29 mouse cellular contexts compared by ENCODE assay signal in genomic region chr1:191698253-191698795, GRCm38 (mm10). TPM values are rescaled to one million over a fixed set of nuclear protein-coding genes. Genes with fewer than 3 reads are reported as not detected.
DNase-seq lines count a peak whose midpoint lies in the region; ATAC-seq and TF ChIP-seq lines count a peak whose summit lies in the region.
"Had no signal": no experiment of that assay in that cellular context is flagged by ENCODE, and none has a peak within 500 bp of the region (broad histone marks: within the 10 kb centered on the region; RNA-seq: fewer than 3 reads in every experiment).

No protein-coding gene starts in this region.

- H3K4me2 ChIP-seq in hindbrain, postnatal 0 days (ENCODE audit: low read depth, low read length), result no peak overlapping the region
- H3K4me2 ChIP-seq: embryonic facial prominence, embryonic 12.5 days; heart, embryonic 12.5 days; hindbrain, embryonic 13.5 days; limb, embryonic 13.5 days; liver, embryonic 11.5 days; lung, embryonic 15.5 days; midbrain, embryonic 11.5 days; neural tube, embryonic 12.5 days had no signal

- DNase-seq in embryo, embryonic 10 days (ENCODE audit: low spot score), result peak; percentile 39
- no peak for DNase-seq in embryo, embryonic 9.5 days (ENCODE audit: extremely low spot score)
- DNase-seq in thymus, postnatal 14 days, result peak; percentile 17
- no peak for DNase-seq in thymus, adult 18-20 months
- DNase-seq in forelimb bud, embryonic 11.5 days (ENCODE audit: low read depth, low spot score), result peak; percentile 65
- no peak for DNase-seq in spleen, adult 18-20 months
- no peak for DNase-seq in hindbrain, postnatal 0 days (ENCODE audit: low spot score)
- no peak for DNase-seq in cerebellum, adult 8-10 months
- DNase-seq: adrenal gland, postnatal 25 days; cerebellum, adult 11-12 months; cerebellum, postnatal 25 days; heart, adult 2 months; heart, postnatal 4 days; kidney, adult 11 months; kidney, postnatal 14 days; layer of hippocampus, adult 9-11 months had no signal

- 46% methylated on average over 1 of the region's 1 CpGs for WGBS in hindbrain, postnatal 0 days

- no peak for TF ChIP-seq CTCF in hindbrain, postnatal 0 days (IDR thresholded peaks at IDR 0.05; ENCODE audit: low read depth)

- no peak for ATAC-seq in hindbrain, postnatal 0 days
- ATAC-seq: forebrain, embryonic 14.5 days; inflammation-experienced regulatory T-cells, adult 6 months; midbrain, embryonic 16.5 days had no signal

- no peaks in the 10 kb centered on the region for H3K27me3 ChIP-seq in hindbrain, postnatal 0 days (ENCODE audit: insufficient read depth, low read length)
- H3K27me3 ChIP-seq: CH12.LX; embryonic facial prominence, embryonic 12.5 days; heart, embryonic 12.5 days; hindbrain, embryonic 13.5 days; limb, embryonic 13.5 days; lung, embryonic 15.5 days; neural tube, embryonic 12.5 days had no signal

- H3K4me3 ChIP-seq in hindbrain, postnatal 0 days (ENCODE audit: low read length), result no peak overlapping the region
- H3K4me3 ChIP-seq: embryonic facial prominence, embryonic 12.5 days; heart, adult 2 months; heart, embryonic 12.5 days; hindbrain, embryonic 13.5 days; limb, embryonic 13.5 days; lung, embryonic 15.5 days; neural tube, embryonic 12.5 days had no signal

- no peak overlapping the region for H3K27ac ChIP-seq in hindbrain, postnatal 0 days
- H3K27ac ChIP-seq: embryonic facial prominence, embryonic 12.5 days; heart, adult 2 months; hindbrain, embryonic 13.5 days; limb, embryonic 13.5 days; lung, embryonic 15.5 days; neural tube, embryonic 12.5 days had no signal

- no peak overlapping the region for H3K9ac ChIP-seq in hindbrain, postnatal 0 days (replicated peaks; ENCODE audit: low read length)
- H3K9ac ChIP-seq: embryonic facial prominence, embryonic 12.5 days; heart, embryonic 12.5 days; hindbrain, embryonic 13.5 days; limb, embryonic 13.5 days; lung, embryonic 15.5 days; neural tube, embryonic 12.5 days had no signal

- no peaks in the 10 kb centered on the region for H3K4me1 ChIP-seq in hindbrain, postnatal 0 days (ENCODE audit: insufficient read depth, low read length)
- H3K4me1 ChIP-seq: embryonic facial prominence, embryonic 12.5 days; neural tube, embryonic 12.5 days had no signal

- H3K36me3 ChIP-seq in hindbrain, postnatal 0 days (ENCODE audit: insufficient read depth, low read length), result no peaks in the 10 kb centered on the region
- H3K36me3 ChIP-seq: embryonic facial prominence, embryonic 12.5 days; G1E; heart, embryonic 12.5 days; hindbrain, embryonic 13.5 days; limb, embryonic 13.5 days; lung, embryonic 15.5 days; neural tube, embryonic 12.5 days had no signal

- H3K9me3 ChIP-seq in hindbrain, postnatal 0 days (ENCODE audit: low read length), result no peaks in the 10 kb centered on the region
- H3K9me3 ChIP-seq: embryonic facial prominence, embryonic 12.5 days; G1E; heart, embryonic 12.5 days; hindbrain, embryonic 13.5 days; limb, embryonic 13.5 days; lung, embryonic 15.5 days; neural tube, embryonic 12.5 days had no signal

RNA-seq across cellular contexts. Expression of gene Lpgat1, which starts 19.3 kb away (rescaled TPM):
- total RNA-seq in hindbrain, postnatal 0 days (2014; rRNA removed), result 44.2 and 49.9 TPM in 2 replicates
- 46.7 and 47.7 TPM in 2 replicates for polyA plus RNA-seq in hindbrain, postnatal 0 days (2015; fragmentation: Nextera tagmentation; extraction: Ambion mirVana)
- polyA plus RNA-seq: G1E had no signal

Comparison
In these comparisons a context has a peak if more than half of its experiments do, and no peak if none do; other contexts are left out.
1. DNase-seq: peak in embryo, embryonic 10 days (single experiment), thymus, postnatal 14 days (single experiment) and forelimb bud, embryonic 11.5 days (single experiment); none in embryo, embryonic 9.5 days (single experiment), thymus, adult 18-20 months (0 of 2), spleen, adult 18-20 months (0 of 2), hindbrain, postnatal 0 days (single experiment) and cerebellum, adult 8-10 months (single experiment).